Mouse (Mus musculus): Measurements from ENCODE around the gene Kcna5.

GRCm38 (mm10) chr6:126564376-126564775, 29.2 kb upstream of the Kcna5 start:
- TF ChIP-seq CTCF (IDR thresholded peaks at IDR 0.05; ENCODE audit: control insufficient read depth, insufficient read depth, insufficient read length) (no peak), MAX (IDR thresholded peaks at IDR 0.05) (no peak)

Measured in C2C12 (cell line).